Mouse (Mus musculus): ENCODE measurements around the gene Gm10424.
"Not testable (repeated sequence)": the region's sequence is repeated elsewhere in the genome, so short reads cannot be mapped to it uniquely, and the experiment has no call there.

Gene Gm10424

GRCm38 (mm10) chr5:95272668-95273067, at the start of gene Gm10424:
Gene Gm10424 (minus strand): TSS chr5:95272768.
- not testable (repeated sequence) for DNase-seq (ENCODE audit: low spot score)

- not testable (repeated sequence) for DNase-seq (ENCODE audit: low spot score)
These were observed 33.0 kb upstream of the Gm10424 start, which contains the start of gene Gm3259 for GRCm38 (mm10) chr5:95305611-95306010. Gene Gm3259 (plus strand): TSS chr5:95305911.
